Mouse (Mus musculus): ENCODE data around the gene Fam198a.
A peak's percentile ranks its signal among the peaks of the same experiment; 100 is the strongest.

The Fam198a gene

GRCm38 (mm10) chr9:121915056-121915455 is 35.7 kb upstream of the Fam198a start:
- DNase-seq (ENCODE audit: low read depth, low spot score) = no peak
- H3K36me3 ChIP-seq (ENCODE audit: control insufficient read depth, insufficient read depth, low read length, poor library complexity, severe bottlenecking) = no peaks in the 10 kb centered on the region

GRCm38 (mm10) chr9:121916102-121916501 is 34.7 kb upstream of the Fam198a start, which contains the start of gene Cyp8b1:
Cyp8b1 (minus strand) TSS chr9:121916305.
- DNase-seq (ENCODE audit: low read depth, low spot score) = no peak
- Histone ChIP-seq H3K27me3 (ENCODE audit: control insufficient read depth, insufficient read depth, low read length, poor library complexity, severe bottlenecking) (no peaks in the 10 kb centered on the region), H3K36me3 (ENCODE audit: control insufficient read depth, insufficient read depth, low read length, poor library complexity, severe bottlenecking) (no peaks in the 10 kb centered on the region)

More at GRCm38 (mm10) chr9:121915056-121915455, 35.7 kb upstream of the Fam198a start:
- no peaks in the 10 kb centered on the region for H3K27me3 ChIP-seq (ENCODE audit: control insufficient read depth, insufficient read depth, low read length, poor library complexity, severe bottlenecking)

GRCm38 (mm10) chr9:121919027-121919501 is 31.7 kb upstream of the Fam198a start:
- DNase-seq (ENCODE audit: low read depth, low spot score) = peak; percentile 79
- H3K36me3 ChIP-seq (ENCODE audit: control insufficient read depth, insufficient read depth, low read length, poor library complexity, severe bottlenecking) = no peaks in the 10 kb centered on the region
- H3K27me3 ChIP-seq (ENCODE audit: control insufficient read depth, insufficient read depth, low read length, poor library complexity, severe bottlenecking) = no peaks in the 10 kb centered on the region

GRCm38 (mm10) chr9:121923443-121923842 is 27.3 kb upstream of the Fam198a start:
- Histone ChIP-seq H3K36me3 (ENCODE audit: control insufficient read depth, insufficient read depth, low read length, poor library complexity, severe bottlenecking) (no peaks in the 10 kb centered on the region), H3K27me3 (ENCODE audit: control insufficient read depth, insufficient read depth, low read length, poor library complexity, severe bottlenecking) (no peaks in the 10 kb centered on the region)
- no peak for DNase-seq (ENCODE audit: low read depth, low spot score)

- DNase-seq (ENCODE audit: low read depth, low spot score) = no peak
- Histone ChIP-seq H3K27me3 (ENCODE audit: control insufficient read depth, insufficient read depth, low read length, poor library complexity, severe bottlenecking) (no peaks in the 10 kb centered on the region), H3K36me3 (ENCODE audit: control insufficient read depth, insufficient read depth, low read length, poor library complexity, severe bottlenecking) (no peaks in the 10 kb centered on the region)
Measured at GRCm38 (mm10) chr9:121923906-121924305, 26.9 kb upstream of the Fam198a start.

- DNase-seq (ENCODE audit: low read depth, low spot score) = no peak
- no peaks in the 10 kb centered on the region for H3K36me3 ChIP-seq (ENCODE audit: control insufficient read depth, insufficient read depth, low read length, poor library complexity, severe bottlenecking)
- no peaks in the 10 kb centered on the region for H3K27me3 ChIP-seq (ENCODE audit: control insufficient read depth, insufficient read depth, low read length, poor library complexity, severe bottlenecking)
Measured at GRCm38 (mm10) chr9:121924901-121925560, 25.8 kb upstream of the Fam198a start.

GRCm38 (mm10) chr9:121925959-121926358 is 24.8 kb upstream of the Fam198a start:
- Histone ChIP-seq H3K36me3 (ENCODE audit: control insufficient read depth, insufficient read depth, low read length, poor library complexity, severe bottlenecking) (no peaks in the 10 kb centered on the region), H3K27me3 (ENCODE audit: control insufficient read depth, insufficient read depth, low read length, poor library complexity, severe bottlenecking) (no peaks in the 10 kb centered on the region)
- no peak for DNase-seq (ENCODE audit: low read depth, low spot score)

- peak; percentile 76 for DNase-seq (ENCODE audit: low read depth, low spot score)
- no peaks in the 10 kb centered on the region for H3K36me3 ChIP-seq (ENCODE audit: control insufficient read depth, insufficient read depth, low read length, poor library complexity, severe bottlenecking)
- H3K27me3 ChIP-seq (ENCODE audit: control insufficient read depth, insufficient read depth, low read length, poor library complexity, severe bottlenecking) = no peaks in the 10 kb centered on the region
Measured at GRCm38 (mm10) chr9:121926634-121927405, 24.0 kb upstream of the Fam198a start.

- no peaks in the 10 kb centered on the region for H3K27me3 ChIP-seq (ENCODE audit: control insufficient read depth, insufficient read depth, low read length, poor library complexity, severe bottlenecking)
- H3K36me3 ChIP-seq (ENCODE audit: control insufficient read depth, insufficient read depth, low read length, poor library complexity, severe bottlenecking) = no peaks in the 10 kb centered on the region
- no peak for DNase-seq (ENCODE audit: low read depth, low spot score)
Measured at GRCm38 (mm10) chr9:121927721-121928120, 23.1 kb upstream of the Fam198a start.

- peak; percentile 88 for DNase-seq (ENCODE audit: low read depth, low spot score)
- no peaks in the 10 kb centered on the region for H3K27me3 ChIP-seq (ENCODE audit: control insufficient read depth, insufficient read depth, low read length, poor library complexity, severe bottlenecking)
Measured at GRCm38 (mm10) chr9:121928498-121928897, 22.3 kb upstream of the Fam198a start.

GRCm38 (mm10) chr9:121934856-121935255 is 15.9 kb upstream of the Fam198a start:
- no peak for DNase-seq (ENCODE audit: low read depth, low spot score)
- H3K27me3 ChIP-seq (ENCODE audit: control insufficient read depth, insufficient read depth, low read length, poor library complexity, severe bottlenecking) = no peaks in the 10 kb centered on the region
- no peaks in the 10 kb centered on the region for H3K36me3 ChIP-seq (ENCODE audit: control insufficient read depth, insufficient read depth, low read length, poor library complexity, severe bottlenecking)

More at GRCm38 (mm10) chr9:121928498-121928897, 22.3 kb upstream of the Fam198a start:
- H3K36me3 ChIP-seq (ENCODE audit: control insufficient read depth, insufficient read depth, low read length, poor library complexity, severe bottlenecking) = no peaks in the 10 kb centered on the region

- DNase-seq (ENCODE audit: low read depth, low spot score) = no peak
- no peaks in the 10 kb centered on the region for H3K27me3 ChIP-seq (ENCODE audit: control insufficient read depth, insufficient read depth, low read length, poor library complexity, severe bottlenecking)
- no peaks in the 10 kb centered on the region for H3K36me3 ChIP-seq (ENCODE audit: control insufficient read depth, insufficient read depth, low read length, poor library complexity, severe bottlenecking)
Measured at GRCm38 (mm10) chr9:121936952-121937351, 13.8 kb upstream of the Fam198a start.

GRCm38 (mm10) chr9:121937451-121937864 is 13.3 kb upstream of the Fam198a start:
- H3K27me3 ChIP-seq (ENCODE audit: control insufficient read depth, insufficient read depth, low read length, poor library complexity, severe bottlenecking) = no peaks in the 10 kb centered on the region
- DNase-seq (ENCODE audit: low read depth, low spot score) = peak; percentile 33
- H3K36me3 ChIP-seq (ENCODE audit: control insufficient read depth, insufficient read depth, low read length, poor library complexity, severe bottlenecking) = no peaks in the 10 kb centered on the region

GRCm38 (mm10) chr9:121937944-121938355 is 12.8 kb upstream of the Fam198a start:
- no peak for DNase-seq (ENCODE audit: low read depth, low spot score)
- Histone ChIP-seq H3K27me3 (ENCODE audit: control insufficient read depth, insufficient read depth, low read length, poor library complexity, severe bottlenecking) (no peaks in the 10 kb centered on the region), H3K36me3 (ENCODE audit: control insufficient read depth, insufficient read depth, low read length, poor library complexity, severe bottlenecking) (no peaks in the 10 kb centered on the region)

GRCm38 (mm10) chr9:121943005-121943404 is 7.8 kb upstream of the Fam198a start:
- peak; percentile 67 for DNase-seq (ENCODE audit: low read depth, low spot score)
- H3K27me3 ChIP-seq (ENCODE audit: control insufficient read depth, insufficient read depth, low read length, poor library complexity, severe bottlenecking) = no peaks in the 10 kb centered on the region
- H3K36me3 ChIP-seq (ENCODE audit: control insufficient read depth, insufficient read depth, low read length, poor library complexity, severe bottlenecking) = no peaks in the 10 kb centered on the region
